Mouse (Mus musculus) myocyte (in vitro differentiated cells): Measurements from ENCODE around the gene Hist1h3f. TPM values are rescaled to one million over a fixed set of nuclear protein-coding genes. Genes with fewer than 3 reads are reported as not detected.
"Not testable (repeated sequence)": the region's sequence is repeated elsewhere in the genome, so short reads cannot be mapped to it uniquely, and the experiment has no call there.

Experiments
- H3K27me3 ChIP-seq: one replicate; pipeline ENCODE4 v1.6.1; 2011; ENCODE audit not compliant: control insufficient read depth, insufficient read depth, insufficient read length
- H3K36me3 ChIP-seq: one replicate; pipeline ENCODE4 v1.6.1; 2011; ENCODE audit not compliant: control insufficient read depth, insufficient read depth
- H3K4me2 ChIP-seq: one replicate; pipeline ENCODE4 v1.6.1; 2011; ENCODE audit warnings: low read depth, control low read depth
- H3K4me3 ChIP-seq: one replicate; pipeline ENCODE4 v1.5.1; 2011; ENCODE audit warnings: mild to moderate bottlenecking, control low read depth, moderate library complexity
- H3K79me2 ChIP-seq: one replicate; pipeline ENCODE4 v1.6.1; 2011; ENCODE audit not compliant: control insufficient read depth, insufficient read depth
- H3ac ChIP-seq: one replicate; pipeline ENCODE4 v1.6.1; 2011; ENCODE audit not compliant: control insufficient read depth, insufficient read length
- CEBPB ChIP-seq: IDR thresholded peaks from 2 replicates; pipeline ENCODE4 v1.6.1; 2011; ENCODE audit warnings: mild to moderate bottlenecking, moderate library complexity; ENCODE audit not compliant: poor library complexity, insufficient read depth, severe bottlenecking
- E2F4 ChIP-seq: IDR thresholded peaks from one replicate; pipeline ENCODE4 v1.6.1; 2011; ENCODE audit warnings: mild to moderate bottlenecking, control low read depth, moderate library complexity; ENCODE audit not compliant: insufficient read depth
- MAX ChIP-seq: IDR thresholded peaks from one replicate; pipeline ENCODE4 v1.6.1; 2011; ENCODE audit warnings: low read depth, mild to moderate bottlenecking, control low read depth
- MYOD1 ChIP-seq, 3 experiments: IDR thresholded peaks; one replicate each; pipeline ENCODE4 v1.6.1; 2011; ENCODE audit warnings: control low read depth in 2 of 3, low read depth in 2 of 3, mild to moderate bottlenecking in 2 of 3, moderate library complexity in 1 of 3; ENCODE audit not compliant: insufficient read length in 2 of 3, control insufficient read depth in 1 of 3
- MYOG ChIP-seq, 3 experiments: IDR thresholded peaks; one replicate each; pipeline ENCODE4 v1.6.1; 2011; ENCODE audit warnings: control low read depth in 2 of 3, low read depth in 2 of 3, mild to moderate bottlenecking in 2 of 3; ENCODE audit not compliant: insufficient read length in 2 of 3, control insufficient read depth in 1 of 3, insufficient read depth in 1 of 3
- POLR2A ChIP-seq: IDR thresholded peaks from one replicate; pipeline ENCODE4 v1.6.1; 2011; ENCODE audit warnings: low read depth, mild to moderate bottlenecking, control low read depth, moderate library complexity; ENCODE audit not compliant: insufficient read length
- POLR2AphosphoS2 ChIP-seq: IDR thresholded peaks from one replicate; pipeline ENCODE4 v1.6.1; 2011; ENCODE audit warnings: low read depth, control low read depth; ENCODE audit not compliant: insufficient read length
- REST ChIP-seq: IDR thresholded peaks from one replicate; pipeline ENCODE4 v1.6.1; 2011; ENCODE audit warnings: mild to moderate bottlenecking, control low read depth, moderate library complexity; ENCODE audit not compliant: insufficient read depth, insufficient read length
- SRF ChIP-seq: IDR thresholded peaks from one replicate; pipeline ENCODE4 v1.6.1; 2011; ENCODE audit warnings: low read depth; ENCODE audit not compliant: control insufficient read depth, insufficient read length
- TCF12 ChIP-seq: IDR thresholded peaks from one replicate; pipeline ENCODE4 v1.6.1; 2011; ENCODE audit warnings: mild to moderate bottlenecking, control low read depth; ENCODE audit not compliant: poor library complexity, insufficient read depth, severe bottlenecking
- TCF3 ChIP-seq: IDR thresholded peaks from one replicate; pipeline ENCODE4 v1.6.1; 2011; ENCODE audit warnings: low read depth, control low read depth; ENCODE audit not compliant: insufficient read length
- USF1 ChIP-seq: IDR thresholded peaks from one replicate; pipeline ENCODE4 v1.6.1; 2011; ENCODE audit warnings: low read depth, mild to moderate bottlenecking, control low read depth, moderate library complexity
- polyA plus RNA-seq: library from polyadenylated mRNA; unstranded; fragments of >200 nt; fragmentation: generic; extraction: Trizol; gene quantifications from one replicate; pipeline ENCODE4 v1.2.1, GENCODE M21; 2012; ENCODE audit warnings: missing spikeins

The Hist1h3f gene
- polyA plus RNA-seq, 1 experiment, result 0.91 TPM

- not testable (repeated sequence) for H3ac ChIP-seq, H3K36me3 ChIP-seq, H3K79me2 ChIP-seq, H3K27me3 ChIP-seq
- TF ChIP-seq POLR2AphosphoS2, result peak; percentile 95
- Histone ChIP-seq H3K4me3 (peak within 1 kb of the TSS; percentile 28), H3K4me2 (peak within 1 kb of the TSS; percentile 99)
Observed at GRCm38 (mm10) chr13:23561883-23562659, 18.2 kb downstream of the Hist1h3f start, which contains the start of gene Hist1h3e. TSS of gene Hist1h3e (minus strand) at chr13:23562369.

DNA sequence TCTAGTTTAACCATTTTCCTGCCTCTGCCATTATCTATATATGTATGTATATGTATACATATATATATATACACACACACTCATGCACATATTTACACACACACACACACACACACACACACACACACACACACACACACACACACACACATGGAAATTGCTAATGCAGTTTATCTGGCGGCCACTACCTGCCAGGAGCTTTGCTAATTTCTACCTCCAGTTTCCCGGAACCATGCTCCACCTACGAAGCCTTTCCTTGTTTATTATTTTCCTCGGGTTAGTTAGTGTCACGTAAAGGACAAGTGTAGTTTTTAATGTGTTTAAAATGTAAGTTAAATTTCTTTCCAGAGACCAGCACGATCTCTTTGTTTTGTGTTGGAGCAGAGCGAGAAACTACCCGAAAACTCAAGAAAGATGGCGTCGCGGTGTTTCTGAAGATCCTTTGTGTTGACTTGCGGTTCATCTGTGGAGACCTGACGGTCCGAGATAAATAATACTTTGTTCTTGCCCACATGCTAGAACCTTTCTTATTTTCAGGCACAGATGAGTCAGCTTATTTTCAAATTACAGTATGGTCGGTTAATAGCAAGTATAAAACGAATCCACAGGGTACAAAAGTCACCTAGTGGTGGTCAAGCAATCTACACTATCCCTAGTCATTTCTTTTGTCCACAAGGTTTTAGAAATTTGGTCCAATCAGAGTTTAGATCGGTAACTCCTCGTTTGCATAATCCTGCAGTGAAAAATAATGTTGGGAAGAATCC lies 19.0 kb downstream of the Hist1h3f start:
- peak overlapping the region; percentile 28 for H3K4me3 ChIP-seq
- peak overlapping the region; percentile 99 for H3K4me2 ChIP-seq

DNA sequence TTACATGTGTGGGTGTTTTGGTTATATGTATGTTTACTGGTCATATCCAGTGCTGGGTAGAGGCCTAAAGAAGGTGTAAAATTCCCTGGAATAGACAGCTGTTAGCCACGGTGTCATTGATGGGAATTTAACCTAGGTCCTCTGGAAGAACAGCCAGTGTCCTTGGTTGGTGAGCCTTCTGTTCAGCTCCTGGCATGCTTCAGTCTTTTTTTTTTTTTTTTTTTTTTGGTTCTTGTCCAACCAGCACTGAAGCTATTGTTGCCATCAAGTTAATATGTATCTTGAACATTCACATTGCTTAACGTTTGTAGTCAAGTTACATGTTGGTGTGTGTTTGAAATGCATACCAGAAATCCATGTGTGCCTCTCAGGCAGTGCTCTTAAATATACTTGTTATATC lies 20.6 kb downstream of the Hist1h3f start:
- Histone ChIP-seq H3K79me2 (no peaks in the 10 kb centered on the region), H3K4me2 (no peak overlapping the region), H3K36me3 (no peaks in the 10 kb centered on the region), H3K4me3 (no peak overlapping the region), H3ac (no peak overlapping the region), H3K27me3 (no peaks in the 10 kb centered on the region)
- no peak for TF ChIP-seq POLR2A
- no peak for TF ChIP-seq MYOD1 (IDR thresholded peaks at IDR 0.05; ENCODE audit: control insufficient read depth in 1 of 3, insufficient read length in 2 of 3, low read depth in 2 of 3)
- no peak for TF ChIP-seq SRF
- no peak for TF ChIP-seq POLR2AphosphoS2
- TF ChIP-seq CEBPB, result no peak
- TF ChIP-seq USF1, result no peak
- no peak for TF ChIP-seq TCF12
- TF ChIP-seq MYOG (IDR thresholded peaks at IDR 0.05; ENCODE audit: control insufficient read depth in 1 of 3, insufficient read depth in 1 of 3, insufficient read length in 2 of 3, low read depth in 2 of 3), result no peak
- no peak for TF ChIP-seq E2F4
- no peak for TF ChIP-seq REST
- no peak for TF ChIP-seq MAX
- no peak for TF ChIP-seq TCF3

More for the DNA sequence above, 19.0 kb downstream of the Hist1h3f start:
- no peaks in the 10 kb centered on the region for H3K27me3 ChIP-seq
- no peaks in the 10 kb centered on the region for H3K36me3 ChIP-seq
- H3K79me2 ChIP-seq, result no peaks in the 10 kb centered on the region
- H3ac ChIP-seq, result no peak overlapping the region
- TF ChIP-seq E2F4, result no peak
- no peak for TF ChIP-seq USF1
- TF ChIP-seq MAX, result no peak
- no peak for TF ChIP-seq REST
- no peak for TF ChIP-seq TCF3
- no peak for TF ChIP-seq MYOG (IDR thresholded peaks at IDR 0.05; ENCODE audit: control insufficient read depth in 1 of 3, insufficient read depth in 1 of 3, insufficient read length in 2 of 3, low read depth in 2 of 3)
- no peak for TF ChIP-seq POLR2AphosphoS2
- TF ChIP-seq MYOD1 (IDR thresholded peaks at IDR 0.05; ENCODE audit: control insufficient read depth in 1 of 3, insufficient read length in 2 of 3, low read depth in 2 of 3), result no peak
- no peak for TF ChIP-seq TCF12
- TF ChIP-seq POLR2A, result no peak
- no peak for TF ChIP-seq CEBPB
- TF ChIP-seq SRF, result no peak

- peak overlapping the region; percentile 61 for H3K4me2 ChIP-seq
- not testable (repeated sequence) for H3K79me2 ChIP-seq, H3K27me3 ChIP-seq, H3K36me3 ChIP-seq, H3ac ChIP-seq
- TF ChIP-seq POLR2A, result peak; percentile 30
- peak; percentile 31 for TF ChIP-seq POLR2AphosphoS2
- peak overlapping the region; percentile 27 for H3K4me3 ChIP-seq
Observed at GRCm38 (mm10) chr13:23570261-23571021, 26.6 kb downstream of the Hist1h3f start.

DNA sequence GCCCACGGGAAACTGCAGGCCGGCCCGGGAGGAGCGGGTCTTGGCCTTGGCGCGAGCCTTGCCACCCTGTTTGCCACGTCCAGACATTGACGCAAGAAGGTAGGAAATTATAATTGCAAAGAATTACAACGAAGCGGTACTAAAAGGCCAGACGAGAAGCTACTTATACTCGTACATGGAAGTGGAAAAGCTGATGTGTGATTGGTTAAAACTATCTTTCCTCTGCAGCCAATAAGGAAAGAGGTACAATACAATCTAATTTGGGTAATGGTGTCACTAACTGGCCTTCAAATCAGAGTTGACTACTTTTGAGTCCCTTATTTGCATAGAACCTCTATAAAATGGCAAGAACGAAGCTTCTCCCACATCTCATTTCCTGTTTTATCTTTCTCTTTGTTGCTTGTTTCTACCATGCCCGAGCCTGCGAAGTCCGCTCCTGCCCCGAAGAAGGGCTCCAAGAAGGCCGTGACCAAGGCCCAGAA lies 27.2 kb downstream of the Hist1h3f start, which contains the start of the genes Hist1h2ae and Hist1h2bg:
Hist1h2ae (minus strand) TSS at position 199 of the 482 bp plus-strand sequence.
Hist1h2bg (plus strand) TSS at position 375 of the 482 bp plus-strand sequence.
- Histone ChIP-seq H3K36me3 (no peaks in the 10 kb centered on the region), H3K79me2 (no peaks in the 10 kb centered on the region), H3K4me3 (peak within 1 kb of the TSS; percentile 27), H3K27me3 (no peaks in the 10 kb centered on the region), H3K4me2 (peak within 1 kb of the TSS; percentile 64), H3ac (no peak within 1 kb of the TSS)
- TF ChIP-seq MYOG (IDR thresholded peaks at IDR 0.05; ENCODE audit: control insufficient read depth in 1 of 3, insufficient read depth in 1 of 3, insufficient read length in 2 of 3, low read depth in 2 of 3), result no peak
- TF ChIP-seq POLR2A, result peak; percentile 64
- no peak for TF ChIP-seq SRF
- TF ChIP-seq MAX, result no peak
- peak; percentile 79 for TF ChIP-seq POLR2AphosphoS2
- no peak for TF ChIP-seq USF1
- no peak for TF ChIP-seq REST
- TF ChIP-seq E2F4, result no peak
